Mouse (Mus musculus): ENCODE data around the gene Nop9.

The Nop9 gene

GRCm38 (mm10) chr14:55730116-55730515, 15.4 kb upstream of the Nop9 start:
- DNase-seq = no peak

DNA sequence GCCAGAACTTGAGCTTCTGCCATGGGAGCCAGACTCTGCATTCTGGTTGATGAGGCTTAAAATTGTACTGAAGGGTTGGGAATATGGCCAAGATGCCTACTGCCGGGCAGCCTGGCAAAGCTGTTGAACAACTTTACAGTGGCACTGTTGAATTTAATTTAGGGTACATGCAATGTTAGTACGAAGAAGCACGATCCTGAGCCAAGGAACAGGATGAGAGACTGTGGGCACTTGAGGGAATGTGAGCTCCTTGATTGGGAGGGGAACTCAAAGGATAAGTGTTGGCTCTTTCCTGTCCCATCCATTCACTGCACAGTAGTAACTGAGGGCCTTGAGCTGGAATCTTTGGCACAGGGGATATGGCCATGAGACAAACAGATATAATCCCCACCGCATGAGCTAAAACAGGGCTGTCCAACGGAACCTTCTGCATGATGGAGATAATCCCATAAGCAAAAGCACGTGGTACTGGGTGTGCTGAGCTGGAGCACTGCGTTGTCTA, 14.9 kb upstream of the Nop9 start:
- DNase-seq = peak; percentile 54 to 65

DNA sequence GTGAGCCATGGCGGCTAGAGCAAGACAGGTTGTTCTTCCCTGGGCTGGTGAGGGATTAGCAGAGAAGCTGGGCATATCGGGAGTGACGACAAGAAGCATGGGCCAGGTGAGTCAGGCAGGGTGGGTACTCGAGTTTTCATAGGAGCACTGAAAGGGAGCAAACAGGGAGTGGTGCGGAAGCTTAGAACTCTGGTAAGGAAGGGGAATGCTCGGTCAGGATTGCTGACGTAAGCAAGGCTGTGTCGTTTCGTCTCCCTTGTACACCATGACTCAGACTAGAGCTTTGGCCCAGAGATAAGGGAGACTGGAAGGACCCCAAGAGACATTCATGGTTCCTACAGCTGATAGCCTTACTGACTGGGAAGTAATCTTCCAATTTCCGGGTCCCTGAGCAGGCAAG, 11.6 kb upstream of the Nop9 start:
- no peak for DNase-seq

GRCm38 (mm10) chr14:55734869-55735268, 10.6 kb upstream of the Nop9 start:
- DNase-seq = no peak

DNA sequence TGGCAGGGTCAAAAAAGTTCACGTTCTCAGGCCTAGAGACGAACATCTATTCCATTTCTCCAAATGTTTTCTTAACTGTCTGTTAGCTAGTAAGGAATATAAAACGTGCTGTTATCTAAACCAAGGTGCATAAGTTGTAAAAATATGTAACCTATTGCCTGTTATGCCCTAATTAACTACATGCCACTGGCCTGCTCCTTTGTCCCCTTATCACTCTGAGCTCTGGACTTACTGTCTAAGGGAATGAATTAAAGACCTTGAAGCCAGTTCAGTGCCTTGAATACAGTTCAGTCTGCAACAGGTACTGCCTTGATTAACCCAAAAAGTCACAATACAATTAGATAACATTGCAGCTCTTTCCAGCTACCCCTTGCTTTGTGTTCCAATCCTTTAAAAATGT, 10.2 kb upstream of the Nop9 start:
- no peak for DNase-seq

- DNase-seq = no peak
Measured at GRCm38 (mm10) chr14:55735758-55736157, 9.7 kb upstream of the Nop9 start.

DNA sequence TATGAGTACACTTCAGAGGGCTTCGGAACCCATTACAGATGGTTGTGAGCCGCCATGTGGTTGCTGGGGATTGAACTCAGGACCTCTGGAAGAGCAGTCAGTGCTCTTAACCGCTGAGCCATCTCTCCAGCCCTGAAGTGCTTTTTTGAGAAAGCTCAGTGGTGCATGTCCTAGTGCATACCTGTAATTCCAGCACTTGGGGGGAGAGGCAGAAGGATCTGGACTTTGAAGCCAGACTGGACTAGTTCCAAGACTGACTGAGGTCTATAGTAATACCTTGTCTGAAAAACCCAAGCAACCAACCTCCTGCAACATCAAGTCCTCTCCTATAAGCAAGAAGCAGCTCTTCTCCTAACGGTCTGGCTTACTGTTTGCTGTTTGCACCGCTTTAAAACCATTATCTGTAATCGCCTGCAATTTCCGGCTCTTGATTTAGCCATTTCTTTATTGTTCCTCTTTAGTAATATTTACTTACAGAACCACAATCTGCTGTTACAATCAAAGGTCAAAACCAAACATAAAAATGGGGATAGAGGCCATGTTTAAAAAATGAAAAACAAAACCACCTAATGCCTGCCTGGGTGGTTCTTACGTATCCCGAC, 8.3 kb upstream of the Nop9 start:
- no peak for DNase-seq

GRCm38 (mm10) chr14:55743711-55744110, 1.8 kb upstream of the Nop9 start:
- peak; percentile 92 for DNase-seq

DNA sequence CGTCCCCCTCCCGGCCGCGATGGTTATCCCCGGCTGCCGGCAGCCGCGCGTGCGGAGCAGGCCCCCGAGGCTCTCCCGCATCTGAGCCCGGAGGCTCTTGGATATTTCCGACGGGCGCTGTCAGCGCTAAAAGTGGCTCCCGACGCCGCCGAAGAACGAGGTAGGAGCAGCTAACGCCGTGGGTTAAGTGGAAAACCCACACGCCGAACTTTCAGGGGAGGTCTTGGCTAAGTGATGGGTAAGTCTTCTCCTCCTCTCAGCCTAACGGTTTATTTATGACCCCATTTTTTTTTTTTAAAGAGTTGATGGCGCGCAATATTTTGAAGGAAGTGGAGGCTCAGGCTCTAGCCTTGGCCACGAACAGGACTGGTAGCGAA, 356 bp downstream of the Nop9 start:
- DNase-seq = no peak

GRCm38 (mm10) chr14:55747051-55747847, 1.8 kb downstream of the Nop9 start:
- DNase-seq = no peak

DNA sequence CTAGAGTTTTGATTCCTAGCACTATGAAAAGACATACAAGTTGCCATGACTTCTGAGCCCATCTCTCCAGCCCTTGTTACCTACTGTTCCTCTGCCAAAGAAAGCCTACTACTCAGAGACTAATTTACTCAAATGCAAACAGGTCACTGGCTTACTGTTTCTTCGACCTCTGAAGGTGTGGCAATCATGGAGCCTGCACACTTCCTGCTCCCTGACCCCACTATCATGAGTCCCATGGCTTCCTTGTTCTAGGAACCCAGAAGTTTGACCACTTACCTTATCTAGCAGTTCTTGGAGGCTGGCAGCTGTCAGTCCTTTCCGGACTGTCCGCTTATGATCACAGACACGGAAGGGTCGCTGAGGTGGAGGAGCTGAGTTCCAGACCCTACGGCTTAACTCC, 12.1 kb downstream of the Nop9 start:
- DNase-seq = no peak

DNA sequence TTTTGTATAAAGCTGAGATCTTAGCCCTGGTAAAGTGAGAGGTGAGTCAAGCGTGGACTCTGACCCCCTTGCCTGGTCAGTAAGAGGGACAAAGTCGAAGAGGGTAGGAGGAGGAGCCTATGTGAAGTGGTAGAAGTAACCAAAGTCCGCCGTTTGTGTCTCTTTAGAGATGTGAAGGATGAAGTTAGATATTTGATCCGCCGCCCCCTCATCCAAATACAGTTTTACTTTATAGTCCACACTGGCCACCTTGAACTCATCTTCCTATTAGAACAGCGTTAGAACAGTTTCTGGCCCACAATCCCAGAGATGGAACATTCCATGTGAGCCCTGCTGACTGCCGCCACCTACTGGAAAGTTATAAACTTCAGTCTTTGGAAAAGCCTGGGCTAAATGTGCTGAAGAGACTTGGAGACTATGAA, 12.9 kb downstream of the Nop9 start, which contains the start of gene Cideb:
Gene Cideb (minus strand): TSS at position 96 of the 422 bp plus-strand sequence.
- peak; percentile 59 to 67 for DNase-seq

- peak; percentile 92 to 95 for DNase-seq
Measured at GRCm38 (mm10) chr14:55760156-55760555, 14.7 kb downstream of the Nop9 start.

GRCm38 (mm10) chr14:55761163-55761562, 15.7 kb downstream of the Nop9 start, which contains the start of gene Ltb4r2:
TSS of gene Ltb4r2 (plus strand) at chr14:55761428.
- no peak for DNase-seq

DNA sequence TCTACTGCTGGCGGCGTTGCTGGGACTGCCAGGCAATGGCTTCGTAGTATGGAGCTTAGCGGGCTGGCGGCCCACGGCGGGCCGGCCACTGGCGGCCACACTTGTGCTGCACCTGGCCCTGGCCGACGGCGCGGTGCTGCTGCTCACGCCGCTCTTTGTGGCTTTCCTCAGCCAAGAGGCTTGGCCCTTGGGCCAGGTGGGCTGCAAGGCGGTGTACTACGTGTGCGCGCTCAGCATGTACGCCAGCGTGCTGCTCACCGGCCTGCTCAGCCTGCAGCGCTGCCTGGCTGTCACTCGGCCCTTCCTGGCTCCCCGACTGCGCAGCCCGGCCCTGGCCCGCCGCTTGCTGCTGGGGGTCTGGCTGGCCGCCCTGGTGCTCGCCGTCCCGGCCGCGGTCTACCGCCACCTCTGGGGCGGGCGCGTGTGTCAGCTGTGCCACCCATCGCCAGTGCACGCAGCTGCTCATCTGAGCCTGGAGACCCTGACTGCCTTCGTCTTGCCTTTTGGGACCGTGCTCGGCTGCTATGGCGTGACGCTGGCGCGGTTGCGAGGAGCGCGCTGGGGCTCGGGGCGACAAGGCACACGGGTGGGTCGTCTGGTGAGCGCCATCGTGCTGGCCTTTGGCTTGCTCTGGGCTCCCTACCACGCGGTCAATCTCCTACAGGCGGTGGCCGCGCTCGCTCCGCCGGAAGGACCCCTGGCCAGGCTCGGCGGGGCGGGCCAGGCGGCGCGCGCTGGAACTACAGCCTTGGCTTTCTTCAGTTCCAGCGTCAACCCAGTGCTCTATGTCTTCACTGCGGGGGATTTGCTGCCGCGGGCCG, 16.7 kb downstream of the Nop9 start:
- DNase-seq = peak; percentile 56

GRCm38 (mm10) chr14:55763166-55763565, 17.7 kb downstream of the Nop9 start:
- no peak for DNase-seq

DNA sequence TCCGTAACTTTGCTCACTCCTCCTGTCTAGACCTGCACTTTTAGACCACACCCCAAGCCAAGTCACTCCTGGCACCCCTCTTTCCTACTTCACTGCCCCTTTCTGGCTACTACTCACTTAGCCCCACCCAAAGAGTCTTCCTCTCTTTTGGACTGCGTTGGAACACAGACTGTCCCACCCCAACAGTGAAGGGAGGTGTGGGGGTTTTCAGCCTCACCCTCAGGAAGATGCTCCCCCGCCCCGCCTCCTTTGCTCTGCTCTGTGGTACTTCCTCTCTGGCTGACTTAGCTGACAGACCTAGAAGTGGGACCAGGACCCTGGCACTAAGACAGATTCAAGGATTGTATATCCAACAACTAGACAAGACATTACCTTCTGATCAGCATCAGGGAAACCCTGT, 20.2 kb downstream of the Nop9 start, which contains the start of gene Ltb4r1:
Gene Ltb4r1 (plus strand): TSS at position 267 of the 400 bp plus-strand sequence.
- DNase-seq = no peak

DNA sequence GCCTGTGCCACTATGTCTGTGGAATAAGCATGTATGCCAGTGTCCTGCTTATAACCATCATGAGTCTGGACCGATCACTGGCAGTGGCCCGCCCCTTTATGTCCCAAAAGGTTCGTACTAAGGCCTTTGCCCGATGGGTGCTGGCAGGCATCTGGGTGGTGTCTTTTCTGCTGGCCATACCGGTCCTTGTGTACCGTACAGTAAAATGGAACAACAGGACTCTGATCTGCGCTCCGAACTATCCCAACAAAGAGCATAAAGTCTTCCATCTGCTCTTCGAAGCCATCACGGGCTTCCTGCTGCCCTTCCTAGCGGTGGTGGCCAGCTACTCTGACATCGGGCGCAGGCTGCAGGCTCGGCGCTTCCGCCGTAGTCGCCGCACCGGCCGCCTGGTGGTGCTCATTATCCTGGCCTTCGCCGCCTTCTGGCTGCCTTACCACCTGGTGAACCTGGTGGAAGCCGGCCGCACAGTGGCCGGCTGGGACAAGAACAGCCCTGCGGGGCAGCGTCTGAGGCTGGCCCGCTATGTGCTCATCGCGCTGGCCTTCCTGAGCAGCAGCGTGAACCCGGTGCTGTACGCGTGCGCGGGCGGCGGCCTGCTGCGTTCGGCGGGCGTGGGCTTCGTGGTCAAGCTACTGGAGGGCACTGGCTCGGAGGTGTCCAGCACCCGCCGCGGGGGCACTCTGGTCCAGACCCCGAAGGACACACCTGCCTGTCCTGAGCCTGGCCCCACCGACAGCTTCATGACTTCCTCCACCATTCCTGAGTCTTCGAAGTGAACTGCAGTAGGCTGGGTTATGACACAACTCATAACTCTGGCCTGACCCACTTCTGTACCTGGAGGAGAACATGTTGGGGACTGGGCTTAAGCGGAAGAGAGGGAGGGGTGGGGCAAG, 22.3 kb downstream of the Nop9 start:
- DNase-seq = peak; percentile 75 to 82

- DNase-seq = no peak
Measured at GRCm38 (mm10) chr14:55768555-55768954, 23.1 kb downstream of the Nop9 start.

- no peak for DNase-seq
Measured at GRCm38 (mm10) chr14:55769087-55769703, 23.7 kb downstream of the Nop9 start.

- peak in 1 of 2 experiments; percentile 1 for DNase-seq
Measured at GRCm38 (mm10) chr14:55776711-55777110, 31.2 kb downstream of the Nop9 start.

GRCm38 (mm10) chr14:55777176-55777575, 31.7 kb downstream of the Nop9 start:
- DNase-seq = no peak

Data from cerebellum, postnatal 14 days (tissue).